Mouse (Mus musculus) small intestine, adult 2 months (tissue): ENCODE results near the gene Ano7.

ENCODE experiments used
- CTCF ChIP-seq: fragments of 200-500 bp; IDR thresholded peaks from 2 replicates; pipeline ENCODE4 v1.5.1; 2012; ENCODE audit warnings: low read depth, mild to moderate bottlenecking, control low read depth, inconsistent platforms, low read length, moderate library complexity, mixed read lengths; ENCODE audit not compliant: insufficient replicate concordance, insufficient read length; ENCODE audit errors: extremely low read depth
- POLR2A ChIP-seq: fragments of 200-500 bp; IDR thresholded peaks from 2 replicates; pipeline ENCODE4 v1.6.1; 2012; ENCODE audit warnings: low read depth, mild to moderate bottlenecking, control low read depth, inconsistent platforms, low read length, moderate library complexity

- TF ChIP-seq CTCF (no peak), POLR2A (no peak)
These were observed 26.6 kb upstream of the Ano7 start for GRCm38 (mm10) chr1:93347176-93347575.
